Mouse (Mus musculus) testis, postnatal 10 days (tissue): ENCODE measurements around the gene Mgat4b.

Source experiments
- DNase-seq: peaks from one replicate; pipeline ENCODE4 v3.0.0; 2021; ENCODE audit warnings: low spot score

Mgat4b gene

DNA sequence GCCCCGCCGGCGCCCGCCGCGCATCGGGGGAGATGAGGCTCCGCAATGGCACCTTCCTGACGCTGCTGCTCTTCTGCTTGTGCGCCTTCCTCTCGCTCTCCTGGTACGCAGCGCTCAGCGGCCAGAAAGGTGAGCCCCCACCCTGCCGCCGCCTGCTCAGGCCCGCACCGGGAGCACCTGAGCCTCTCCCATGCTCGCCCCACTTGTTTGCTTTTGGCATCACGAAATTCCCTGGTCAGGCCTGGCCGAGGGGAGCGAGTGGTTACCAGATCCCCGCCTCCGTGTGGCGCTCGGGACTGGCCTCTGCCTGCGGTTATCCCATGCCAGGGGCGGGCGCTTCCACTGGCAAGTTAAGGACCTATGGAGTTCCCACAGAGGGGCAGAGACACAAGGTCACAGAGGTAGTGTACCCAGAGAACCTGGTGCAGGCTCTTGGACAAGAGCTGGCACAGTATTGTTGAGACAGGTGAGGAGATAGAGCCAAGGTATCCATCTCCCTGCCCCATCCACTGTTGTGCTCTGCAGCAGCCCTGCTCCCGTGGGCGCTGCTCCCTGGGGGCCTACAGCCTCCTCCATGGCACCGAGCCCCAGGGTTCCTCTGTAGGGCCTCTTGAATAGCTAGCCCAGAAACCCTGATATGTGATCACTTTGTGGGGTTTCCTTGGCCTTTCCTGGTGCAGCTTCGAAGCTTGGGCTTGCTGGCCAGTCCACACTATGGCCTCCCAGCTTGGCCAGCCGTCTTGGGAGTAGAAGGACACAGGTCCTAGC lies 15.1 kb downstream of the Mgat4b start:
- DNase-seq = peak; percentile 67

DNA sequence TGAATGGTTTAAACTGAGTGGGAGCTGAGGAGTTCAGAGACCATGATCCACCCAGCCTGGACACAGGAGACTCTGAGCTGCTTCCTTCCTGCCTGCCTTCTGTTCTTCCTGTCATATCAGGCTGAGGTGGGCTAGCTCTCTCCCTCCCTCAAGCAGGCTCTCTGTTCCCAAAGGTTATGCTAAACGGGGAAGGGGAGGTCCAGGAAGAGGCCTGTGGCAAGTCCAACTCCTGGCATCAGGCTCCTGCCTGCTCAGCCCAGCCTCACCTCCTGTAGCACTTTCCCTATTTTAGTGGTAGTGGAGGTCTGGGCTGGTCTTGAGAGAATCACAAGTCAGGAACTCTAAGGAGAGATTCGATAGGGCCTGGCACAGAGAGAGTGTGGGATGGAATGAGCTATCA lies 15.7 kb downstream of the Mgat4b start:
- peak; percentile 42 for DNase-seq

DNA sequence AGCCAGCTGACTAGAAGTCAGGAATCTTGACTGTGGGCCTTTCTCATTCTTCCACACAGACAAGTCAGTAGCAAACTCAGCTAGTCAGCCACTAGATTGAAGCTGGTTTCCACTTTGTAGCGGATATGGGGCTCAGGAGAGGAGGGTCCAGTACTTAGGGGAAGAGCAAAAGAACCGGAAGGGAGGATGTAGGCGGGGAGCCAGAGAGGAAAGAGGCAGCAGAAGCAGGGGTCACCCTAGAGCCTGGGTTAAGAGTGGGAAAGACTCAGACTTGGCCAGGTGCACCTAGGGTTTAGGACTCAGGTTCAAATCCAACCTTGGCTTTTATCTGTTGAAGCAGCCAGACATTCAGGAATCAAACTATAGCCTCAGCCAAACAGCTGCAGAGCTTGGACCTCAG lies 16.5 kb downstream of the Mgat4b start:
- peak; percentile 49 for DNase-seq

DNA sequence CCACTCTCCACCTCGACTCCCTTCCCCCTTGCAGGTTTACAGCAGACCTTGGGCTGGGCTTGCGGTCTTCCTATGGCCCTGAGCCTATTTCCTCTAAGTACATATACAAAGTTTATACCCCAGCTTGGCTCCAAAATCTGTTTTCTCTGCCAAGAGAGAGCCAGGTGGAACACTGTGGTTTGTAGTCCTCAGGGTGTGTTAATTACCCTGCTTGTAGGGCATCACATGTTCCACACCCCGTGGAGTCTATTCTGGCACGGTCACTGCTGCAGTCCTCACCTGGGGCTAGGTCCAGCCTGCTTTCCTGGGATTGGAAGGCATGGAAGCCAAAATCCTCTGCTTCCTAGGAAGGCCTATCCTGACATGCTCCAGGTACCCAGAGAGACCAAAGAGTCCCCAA lies 17.0 kb downstream of the Mgat4b start:
- DNase-seq = no peak

DNA sequence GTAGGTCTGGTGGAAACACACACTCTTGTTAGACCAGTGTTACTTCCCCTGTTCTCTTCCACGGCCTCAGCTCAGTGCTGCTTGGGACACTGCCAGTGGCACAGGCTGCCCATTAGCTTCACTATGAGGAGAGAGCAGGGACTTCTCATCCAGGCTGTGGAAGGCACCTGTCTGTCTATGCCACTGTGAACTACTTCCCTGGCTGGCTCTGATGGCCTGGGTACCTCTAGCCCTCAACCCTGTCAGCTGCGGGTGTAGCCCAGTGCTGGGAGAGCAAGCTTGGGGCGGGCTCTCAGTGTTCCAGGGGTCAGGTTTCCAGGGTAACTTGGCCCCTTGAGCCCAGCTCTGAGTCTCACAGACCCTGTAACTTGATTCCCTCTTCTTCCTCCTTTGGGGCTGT lies 18.1 kb downstream of the Mgat4b start:
- DNase-seq = no peak

DNA sequence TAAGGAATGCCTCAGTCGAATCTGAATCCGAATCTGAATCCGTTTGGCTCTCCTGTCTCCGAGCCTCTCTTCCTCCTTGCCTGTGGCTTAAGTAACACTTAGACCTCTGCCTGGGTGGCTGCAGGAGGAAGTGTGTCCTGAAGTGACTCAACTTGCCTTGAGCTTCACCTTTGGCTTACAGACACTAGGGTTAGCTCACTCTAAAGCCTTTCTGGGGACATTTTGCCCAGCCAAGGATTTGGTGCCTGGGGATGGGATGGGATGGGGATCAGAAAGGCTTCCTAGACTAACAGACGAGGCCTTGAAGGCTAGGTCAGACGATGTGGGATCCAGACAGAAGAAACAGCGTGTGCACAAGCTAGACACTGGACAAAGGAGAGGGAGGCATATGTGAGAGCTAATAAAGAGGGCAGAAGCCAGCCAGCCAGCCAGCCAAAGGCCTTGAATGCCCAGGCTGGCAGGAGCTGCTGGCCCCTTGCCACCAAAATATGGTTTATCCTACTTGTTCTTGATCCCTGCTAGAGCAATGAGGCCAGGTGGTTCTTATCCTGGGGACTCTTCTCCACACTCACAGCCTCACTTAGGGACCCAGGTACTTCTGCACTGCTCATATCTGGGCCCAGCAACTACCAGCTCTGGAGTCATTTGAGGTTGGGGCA lies 18.7 kb downstream of the Mgat4b start:
- DNase-seq = peak; percentile 85

DNA sequence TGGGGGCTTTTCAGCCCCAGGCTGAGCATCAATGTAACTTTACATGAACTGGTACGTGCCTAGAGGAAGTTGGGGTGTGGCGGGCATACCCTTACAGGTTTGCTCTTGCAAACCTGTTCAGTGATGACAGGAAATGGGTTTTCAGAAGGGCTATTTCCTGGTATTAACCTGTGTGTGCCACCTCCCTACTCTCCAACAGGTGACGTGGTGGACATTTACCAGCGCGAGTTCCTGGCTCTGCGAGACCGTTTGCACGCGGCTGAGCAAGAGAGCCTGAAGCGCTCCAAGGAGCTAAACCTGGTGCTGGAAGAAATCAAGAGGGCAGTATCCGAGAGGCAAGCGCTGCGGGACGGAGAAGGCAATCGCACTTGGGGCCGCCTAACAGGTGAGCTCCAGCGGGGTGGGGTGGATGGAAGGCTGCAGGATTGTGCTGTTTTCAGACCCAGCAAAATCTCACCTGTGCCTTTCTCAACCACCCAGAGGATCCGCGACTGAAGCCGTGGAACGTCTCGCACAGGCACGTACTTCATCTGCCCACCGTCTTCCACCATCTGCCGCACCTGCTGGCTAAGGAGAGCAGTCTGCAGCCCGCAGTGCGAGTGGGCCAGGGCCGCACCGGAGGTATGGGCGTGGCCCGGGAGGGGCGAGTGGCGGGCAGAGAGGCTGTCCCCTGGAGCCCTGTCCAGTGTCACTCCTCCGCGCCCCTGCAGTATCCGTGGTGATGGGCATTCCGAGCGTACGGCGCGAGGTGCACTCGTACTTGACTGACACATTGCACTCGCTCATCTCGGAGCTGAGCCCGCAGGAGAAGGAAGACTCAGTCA lies 20.0 kb downstream of the Mgat4b start:
- peak; percentile 58 for DNase-seq

DNA sequence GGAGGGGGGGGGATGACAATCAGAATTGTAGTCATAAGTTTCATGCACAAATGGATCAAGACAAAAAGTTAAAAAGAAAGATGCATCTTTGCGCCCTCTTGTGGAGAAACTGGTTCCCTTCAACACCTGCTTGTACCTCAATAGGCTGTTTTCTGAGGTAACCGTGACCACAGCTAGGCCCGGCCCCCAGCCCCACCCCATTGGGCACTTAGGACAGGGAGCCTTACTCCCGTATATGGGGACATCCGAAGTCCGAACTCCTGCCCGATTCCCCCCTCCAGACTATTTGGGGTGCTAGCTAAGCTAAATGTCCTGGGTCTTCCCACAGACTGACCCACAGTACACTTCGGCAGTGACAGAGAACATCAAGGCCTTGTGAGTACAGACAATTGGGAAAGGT lies 20.7 kb downstream of the Mgat4b start:
- peak; percentile 74 for DNase-seq

DNA sequence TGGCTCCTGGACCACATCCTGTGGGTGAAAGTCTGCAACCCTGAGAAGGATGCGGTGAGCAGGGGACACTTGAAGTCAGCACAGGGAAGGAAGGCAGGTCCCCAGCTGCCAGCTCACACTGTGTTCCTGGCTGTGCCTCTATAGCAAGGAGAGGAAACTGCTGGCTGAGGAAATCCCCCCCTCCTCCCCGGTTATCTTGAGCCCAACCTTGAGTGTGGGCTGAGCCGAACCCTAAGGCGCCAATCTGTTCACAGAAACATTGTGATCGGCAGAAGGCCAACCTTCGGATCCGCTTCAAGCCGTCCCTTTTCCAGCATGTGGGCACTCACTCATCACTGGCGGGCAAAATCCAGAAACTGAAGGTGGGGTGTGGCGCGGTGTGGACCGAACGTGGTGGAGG lies 22.3 kb downstream of the Mgat4b start:
- peak; percentile 62 for DNase-seq

DNA sequence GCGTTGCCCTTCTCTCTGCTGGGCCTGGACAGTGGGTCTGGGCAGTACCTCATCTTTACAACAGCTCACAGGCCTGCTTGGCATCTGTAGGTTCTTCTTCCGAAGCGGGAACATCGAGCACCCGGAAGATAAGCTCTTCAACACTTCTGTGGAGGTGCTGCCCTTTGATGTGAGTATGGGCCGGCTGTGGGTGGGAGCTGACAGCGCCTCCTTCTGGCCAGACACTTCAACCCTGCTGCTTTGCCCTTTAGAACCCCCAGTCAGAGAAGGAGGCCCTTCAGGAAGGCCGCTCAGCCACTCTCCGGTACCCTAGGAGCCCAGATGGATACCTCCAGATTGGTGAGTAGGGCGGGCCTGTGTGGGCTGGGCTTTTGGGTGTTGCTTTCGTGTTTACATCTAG lies 23.3 kb downstream of the Mgat4b start:
- peak; percentile 67 for DNase-seq

DNA sequence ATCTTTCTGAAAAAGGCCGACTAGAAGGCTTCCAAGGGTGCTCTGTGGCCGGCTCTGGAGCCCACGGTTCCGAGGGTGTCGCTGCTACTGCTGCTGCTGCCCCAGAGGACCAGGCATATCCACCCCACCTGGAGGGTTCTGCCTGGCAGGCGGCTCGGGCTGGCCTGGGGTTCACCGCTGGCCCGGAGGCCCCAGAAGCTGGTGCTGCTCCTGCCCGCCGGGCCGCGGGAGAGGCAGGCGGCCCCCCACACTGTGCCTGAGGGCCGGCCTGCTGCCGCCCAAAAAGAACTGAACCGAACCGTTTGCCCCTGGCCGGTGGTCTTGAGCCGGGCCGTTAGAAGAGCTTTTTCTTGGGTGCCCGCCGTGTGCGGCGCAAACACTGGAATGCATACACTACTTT lies 23.9 kb downstream of the Mgat4b start:
- DNase-seq = no peak

DNA sequence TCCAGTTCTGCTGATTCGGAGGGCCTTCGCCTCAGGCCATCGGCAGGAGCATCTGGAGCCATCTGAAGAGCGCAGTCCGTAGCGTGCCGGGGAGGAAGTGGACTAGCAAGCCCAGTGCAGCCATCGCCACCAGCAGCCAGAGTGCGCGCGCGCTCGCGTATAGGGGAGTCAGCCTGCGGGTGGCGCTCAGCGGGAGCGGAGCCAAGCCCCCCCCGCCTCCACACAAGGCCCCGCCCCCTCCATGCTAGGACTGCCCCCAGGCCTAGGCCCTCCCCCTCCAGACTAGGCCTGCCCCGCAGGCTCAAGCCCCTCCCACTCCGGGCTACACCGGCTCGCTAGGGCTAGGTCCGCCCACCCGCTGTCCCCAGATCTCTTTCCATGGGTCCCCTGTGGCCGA lies 25.8 kb downstream of the Mgat4b start:
- DNase-seq = peak; percentile 96

DNA sequence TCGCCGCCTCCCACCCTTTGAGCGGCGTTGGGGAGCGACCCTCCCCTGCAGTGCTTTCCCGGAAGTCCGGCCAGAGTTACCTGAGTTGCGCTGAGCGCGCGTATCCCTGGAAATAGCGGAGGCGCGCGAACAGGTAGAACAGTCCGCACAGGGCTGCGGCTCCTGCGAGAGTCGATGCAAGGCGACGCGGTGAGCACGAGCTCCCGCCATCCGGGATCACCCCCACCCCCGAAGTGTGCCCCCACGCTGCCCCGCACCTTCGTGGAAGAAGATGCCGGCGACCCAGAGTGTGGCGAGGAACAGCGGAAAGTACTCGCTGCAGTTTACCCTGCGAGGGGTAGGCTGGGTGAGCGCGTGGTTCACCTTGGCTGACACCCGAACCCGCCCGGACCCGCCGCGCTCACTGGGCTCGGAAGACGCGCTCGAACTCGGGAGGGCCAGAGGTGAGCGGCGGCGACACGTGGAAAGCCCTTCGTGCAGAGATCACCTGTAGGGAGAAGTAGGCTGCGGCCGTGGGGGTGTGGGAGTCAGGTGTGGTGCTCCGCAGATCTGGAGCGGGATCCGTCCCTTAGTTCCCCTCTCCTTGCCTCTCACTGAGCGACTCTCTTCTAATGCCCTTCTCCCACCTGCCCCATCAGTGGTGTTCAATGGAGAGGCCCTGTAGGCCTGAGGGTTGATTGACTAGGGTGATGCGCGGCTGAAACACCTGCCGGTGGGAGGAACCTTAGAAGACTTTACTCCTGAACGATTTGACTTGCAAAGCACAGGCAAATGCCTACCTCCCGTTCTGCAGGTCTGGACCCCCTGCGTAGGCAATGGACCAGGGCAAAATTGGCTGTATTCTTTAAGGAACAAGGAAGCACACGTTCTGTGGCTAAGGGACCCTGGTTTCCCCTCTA lies 26.5 kb downstream of the Mgat4b start:
- DNase-seq = peak; percentile 70

DNA sequence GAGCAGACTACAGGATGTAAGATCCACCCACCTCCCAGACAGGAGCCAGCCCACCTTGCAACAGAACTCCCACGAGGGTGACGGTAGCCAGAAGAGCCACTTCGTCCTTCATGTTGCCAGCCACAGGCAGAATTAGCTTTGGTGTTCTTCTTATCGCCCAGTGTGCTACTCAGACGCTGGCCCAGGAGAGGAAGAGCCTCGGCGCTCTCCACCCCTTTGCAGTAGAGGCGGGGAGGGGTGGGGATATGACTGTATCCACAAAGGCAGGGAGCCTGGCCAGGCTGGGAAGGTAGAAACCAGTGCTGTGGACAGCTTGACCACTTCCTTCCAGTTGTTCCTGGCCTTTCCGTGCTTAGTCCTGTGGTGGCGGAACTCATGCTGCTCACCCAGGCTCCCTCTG lies 27.6 kb downstream of the Mgat4b start, which contains the start of gene Ltc4s:
Ltc4s (minus strand) TSS at position 293 of the 400 bp plus-strand sequence.
- DNase-seq = no peak

DNA sequence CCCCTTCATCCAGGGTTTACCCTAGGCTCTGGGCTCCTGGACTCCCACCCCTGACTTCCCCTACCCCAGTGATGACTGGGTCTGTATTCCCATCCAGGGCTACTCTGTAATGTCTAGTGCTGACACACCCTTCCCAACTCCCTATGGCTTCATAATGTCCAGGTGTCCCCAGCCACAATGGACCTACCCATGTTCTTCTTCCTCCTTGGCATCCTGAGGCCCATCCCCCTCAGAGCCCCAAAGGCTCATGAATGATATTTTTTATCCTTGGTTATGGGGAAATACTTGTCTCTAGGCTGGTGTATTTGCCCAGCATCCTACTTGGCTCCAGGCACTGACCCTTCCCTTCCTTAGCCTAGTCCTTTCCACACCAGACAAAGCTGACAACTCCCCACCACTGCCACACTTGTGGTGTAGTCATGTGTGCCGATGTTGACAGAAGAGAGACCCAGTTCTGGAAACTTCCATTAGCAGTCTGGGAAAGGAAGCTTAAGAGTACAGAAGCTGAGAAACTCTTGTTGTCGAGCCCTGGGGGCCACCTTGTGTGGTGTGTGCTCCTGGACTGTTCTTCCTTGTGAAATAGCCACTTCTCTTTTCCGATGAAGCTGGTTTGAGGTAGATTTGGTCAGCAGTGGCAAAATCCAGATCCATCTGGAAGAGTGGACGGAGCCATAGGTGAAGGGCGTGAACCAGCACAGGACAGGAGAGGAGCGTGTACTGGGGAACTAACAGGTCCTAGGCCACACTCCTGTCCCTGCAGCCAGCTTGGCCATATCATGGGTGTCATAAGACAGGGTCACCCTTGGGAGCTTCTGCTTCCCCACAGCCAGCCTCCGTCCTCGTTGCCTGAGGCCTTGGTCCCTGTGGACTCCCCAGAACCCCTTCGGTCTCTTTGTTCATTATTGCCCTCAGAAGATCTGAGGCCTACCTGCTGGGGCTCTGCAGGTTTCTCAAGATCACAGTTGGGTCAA lies 28.4 kb downstream of the Mgat4b start:
- DNase-seq = no peak

DNA sequence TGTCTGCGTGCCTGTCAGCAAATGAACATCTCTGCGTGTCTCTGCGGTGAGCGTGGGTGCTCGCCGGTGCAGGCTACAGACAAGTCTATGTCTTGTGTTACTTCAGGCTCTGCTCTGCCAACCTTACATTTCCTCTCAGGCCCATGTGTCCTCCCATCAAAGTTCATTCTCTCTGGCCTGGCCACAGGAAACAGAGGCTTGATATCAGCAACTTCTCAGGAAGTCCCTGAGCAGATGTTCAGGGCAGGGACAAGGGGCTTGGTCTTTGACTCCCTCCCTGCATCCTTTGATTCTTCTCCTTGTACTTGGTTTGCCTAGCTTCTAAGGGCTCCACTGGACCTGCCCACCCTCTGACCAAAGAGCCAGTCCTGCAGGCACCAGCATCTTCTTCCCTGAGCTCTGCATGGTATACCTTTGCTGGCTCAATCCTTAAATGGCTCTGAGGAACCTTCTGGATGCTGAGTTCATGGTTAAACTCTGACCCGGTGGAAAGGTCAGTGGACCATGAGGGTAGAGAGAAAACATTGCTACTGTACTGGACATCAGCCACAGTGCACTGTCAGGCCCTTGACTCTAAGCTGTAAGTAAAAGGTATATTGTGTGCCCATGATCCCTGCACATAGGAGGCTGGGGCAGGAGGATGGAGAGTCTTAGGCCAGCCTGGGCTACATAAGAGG lies 29.7 kb downstream of the Mgat4b start:
- no peak for DNase-seq

DNA sequence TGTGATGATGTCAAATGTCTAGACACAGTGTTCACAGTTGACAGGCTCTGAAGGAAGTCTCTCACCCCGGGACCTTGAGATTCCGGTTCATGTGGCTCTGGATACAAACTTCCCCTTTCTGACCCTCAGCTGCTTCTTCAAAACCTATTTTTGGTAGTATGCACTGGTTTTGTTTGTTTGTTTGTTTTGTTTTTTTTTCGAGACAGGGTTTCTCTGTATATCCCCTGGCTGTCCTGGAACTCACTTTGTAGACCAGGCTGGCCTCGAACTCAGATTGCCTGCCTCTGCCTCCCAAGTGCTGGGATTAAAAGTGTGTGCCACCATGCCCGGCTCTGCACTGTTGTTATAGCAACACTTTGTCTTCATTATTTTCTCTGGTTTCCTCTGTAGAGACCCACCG lies 33.2 kb downstream of the Mgat4b start:
- no peak for DNase-seq

DNA sequence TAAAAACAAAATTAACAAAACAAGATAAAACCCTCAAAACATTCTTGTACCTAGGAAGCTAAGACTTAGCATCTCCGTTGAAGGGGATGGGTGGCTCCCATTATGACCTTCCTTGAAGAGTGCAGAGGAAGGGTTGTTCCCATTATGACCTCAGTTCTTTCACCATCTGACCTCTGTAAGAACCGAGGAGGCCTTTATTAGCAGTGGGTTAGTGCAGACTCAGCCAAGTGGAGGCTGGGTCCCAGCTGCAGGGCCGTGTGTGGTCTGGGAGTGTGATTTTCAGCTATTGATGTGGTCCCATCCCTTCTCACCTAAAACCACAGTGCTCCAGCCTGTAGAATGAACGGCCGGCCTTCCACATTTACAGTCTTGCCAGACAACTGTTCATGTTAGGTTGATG lies 34.6 kb downstream of the Mgat4b start:
- DNase-seq = no peak

DNA sequence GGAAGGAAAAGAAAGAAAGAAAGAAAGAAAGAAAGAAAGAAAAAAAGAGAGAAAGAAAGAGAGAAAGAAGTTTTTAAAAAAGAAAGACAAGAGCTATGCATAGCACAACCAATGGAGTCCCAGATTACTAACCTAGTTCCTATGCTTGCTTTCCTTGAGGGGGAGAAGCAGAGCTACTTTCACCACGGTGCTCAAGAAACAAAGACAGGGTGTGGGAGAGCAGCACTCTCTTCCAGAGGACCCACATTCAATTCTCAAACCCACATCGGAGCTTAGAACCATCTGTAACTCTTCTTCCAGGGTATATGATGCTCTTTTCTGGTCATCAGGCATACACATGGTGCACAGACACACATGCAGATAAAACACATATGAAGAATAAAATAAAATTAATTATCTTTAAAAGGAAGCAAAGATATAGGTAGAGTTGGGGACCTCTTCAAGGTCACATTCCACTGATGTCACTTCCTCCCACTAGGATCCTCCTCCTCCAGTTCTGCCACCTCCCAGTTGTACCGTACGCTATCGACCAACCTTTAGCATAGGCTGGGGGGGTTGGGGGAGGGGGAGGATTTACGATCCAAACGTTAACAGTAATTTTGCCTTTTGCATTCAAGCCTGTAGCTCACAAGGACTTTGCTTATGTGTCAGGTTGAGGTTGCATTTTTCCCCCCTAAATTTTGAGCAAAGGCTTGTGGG lies 37.9 kb downstream of the Mgat4b start:
- DNase-seq = no peak
